Mouse (Mus musculus) ES-Bruce4 (cell line): ENCODE measurements around the gene Gapdh. TPM values are rescaled to one million over a fixed set of nuclear protein-coding genes. Genes with fewer than 3 reads are reported as not detected.

Experiments
- H3K27ac ChIP-seq: 2 replicates; pipeline ENCODE4 v1.5.1; 2012; ENCODE audit warnings: low read length, inconsistent platforms; ENCODE audit not compliant: insufficient read depth
- H3K27me3 ChIP-seq: 2 replicates; pipeline ENCODE4 v1.6.1; 2012; ENCODE audit warnings: mild to moderate bottlenecking, low read length, inconsistent platforms; ENCODE audit not compliant: control insufficient read depth, poor library complexity, insufficient read depth, severe bottlenecking
- H3K36me3 ChIP-seq: 2 replicates; pipeline ENCODE4 v1.6.1; 2012; ENCODE audit warnings: inconsistent platforms, mild to moderate bottlenecking, low read length, moderate library complexity; ENCODE audit not compliant: control insufficient read depth, poor library complexity, insufficient read depth, severe bottlenecking
- H3K4me1 ChIP-seq: one replicate; pipeline ENCODE4 v1.8.1; 2011; ENCODE audit warnings: low read length; ENCODE audit not compliant: control insufficient read depth, insufficient read depth
- H3K4me3 ChIP-seq: 2 replicates; pipeline ENCODE4 v1.5.1; 2011; ENCODE audit warnings: low read depth, mild to moderate bottlenecking, low read length
- H3K9ac ChIP-seq: 2 replicates; pipeline ENCODE4 v1.6.1; 2012; ENCODE audit warnings: low read depth, mild to moderate bottlenecking, inconsistent platforms; ENCODE audit not compliant: poor library complexity, severe bottlenecking
- H3K9me3 ChIP-seq: replicated peaks from 2 replicates; pipeline ENCODE4 v1.6.1; 2012; ENCODE audit warnings: mild to moderate bottlenecking, low read length, inconsistent platforms; ENCODE audit not compliant: control insufficient read depth, poor library complexity, insufficient read depth, severe bottlenecking
- CTCF ChIP-seq: IDR thresholded peaks from one replicate; pipeline ENCODE4 v1.8.1; 2011; ENCODE audit warnings: low read depth, low read length
- EP300 ChIP-seq: IDR thresholded peaks from 2 replicates; pipeline ENCODE4 v1.6.1; 2011; ENCODE audit warnings: low read depth, low read length; ENCODE audit not compliant: insufficient read depth
- POLR2A ChIP-seq: IDR thresholded peaks from one replicate; pipeline ENCODE4 v1.8.1; 2011; ENCODE audit warnings: low read length; ENCODE audit not compliant: insufficient read depth
- polyA plus RNA-seq: library from polyadenylated mRNA; stranded (reverse); fragments of >200 nt; gene quantifications from 2 replicates; pipeline ENCODE4 v1.2.4, GENCODE M21; 2011; ENCODE audit warnings: low read depth; ENCODE audit not compliant: missing spikeins, insufficient read depth, insufficient read length

Gapdh gene
- polyA plus RNA-seq, 1 experiment: 933 TPM

DNA sequence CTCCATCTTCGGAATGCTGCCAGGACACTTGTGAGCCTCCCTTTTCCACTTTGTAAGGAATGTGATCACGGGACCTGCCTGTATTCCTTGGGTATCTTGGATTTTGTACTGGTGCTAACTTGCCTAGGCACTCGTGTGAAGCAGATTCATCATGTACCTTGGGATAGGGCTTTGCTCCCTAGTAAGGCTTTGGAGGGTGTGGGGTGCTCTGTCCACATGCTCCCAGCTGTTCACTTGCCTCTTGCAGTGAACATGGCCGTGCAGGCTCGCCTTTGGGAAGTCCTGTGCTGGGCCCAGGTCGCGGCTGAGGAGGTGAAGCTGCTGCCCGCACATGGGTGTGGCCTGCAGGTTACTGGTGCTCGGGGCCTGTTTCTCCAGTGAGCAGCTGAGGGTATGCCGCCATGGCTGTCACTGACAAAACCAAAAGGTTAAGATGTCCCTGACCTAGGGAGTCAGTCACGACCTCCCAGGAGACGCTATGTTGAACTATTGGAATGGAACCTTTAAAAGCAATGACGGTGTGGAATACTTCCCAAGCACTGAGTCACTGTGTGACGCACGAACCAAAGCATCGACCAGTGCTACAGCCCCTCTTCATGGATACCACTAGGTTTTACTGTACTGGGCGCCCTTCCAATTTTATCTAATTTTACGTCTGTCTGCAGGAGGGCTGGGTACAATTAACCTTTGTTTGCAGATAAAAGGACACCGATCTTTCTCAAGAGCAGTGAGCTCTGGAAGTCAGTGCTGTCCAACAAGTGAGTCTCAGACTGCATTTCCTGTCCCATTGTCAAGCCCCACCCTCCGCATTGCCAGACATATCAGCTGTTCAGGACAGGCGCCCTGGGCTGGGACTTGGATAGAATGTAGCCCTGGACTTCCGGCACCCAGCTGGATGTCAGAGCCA is 5.2 kb downstream of the Gapdh start:
- Histone ChIP-seq H3K9me3 (no peaks in the 10 kb centered on the region), H3K36me3 (peaks cover 25% of the 10 kb centered on the region), H3K4me3 (no peak overlapping the region), H3K27ac (peak overlapping the region; percentile 89), H3K9ac (peak overlapping the region; percentile 5), H3K27me3 (no peaks in the 10 kb centered on the region), H3K4me1 (peaks cover 4% of the 10 kb centered on the region)
- no peak for TF ChIP-seq POLR2A
- peak; percentile 83 for TF ChIP-seq EP300

DNA sequence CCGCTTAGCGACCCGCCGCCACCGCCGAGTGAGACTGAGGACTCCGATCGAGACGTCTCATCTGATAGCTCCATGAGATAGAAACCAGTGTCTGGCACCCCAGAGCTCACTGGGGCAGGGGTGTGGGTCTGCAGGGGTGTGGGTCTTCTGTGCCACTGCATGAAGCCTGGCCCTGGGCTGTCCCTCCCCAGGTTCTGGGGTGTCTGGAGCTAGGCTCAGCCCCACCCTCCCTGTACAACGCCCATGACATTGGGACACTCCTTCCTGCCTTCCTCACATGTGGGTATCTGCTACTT is 5.8 kb downstream of the Gapdh start:
- TF ChIP-seq POLR2A (no peak), CTCF (no peak), EP300 (no peak)
- Histone ChIP-seq H3K27ac (peak overlapping the region; percentile 89), H3K27me3 (no peaks in the 10 kb centered on the region), H3K4me3 (no peak overlapping the region), H3K36me3 (peaks cover 25% of the 10 kb centered on the region), H3K9ac (peak overlapping the region; percentile 5), H3K4me1 (peaks cover 4% of the 10 kb centered on the region), H3K9me3 (no peaks in the 10 kb centered on the region)

DNA sequence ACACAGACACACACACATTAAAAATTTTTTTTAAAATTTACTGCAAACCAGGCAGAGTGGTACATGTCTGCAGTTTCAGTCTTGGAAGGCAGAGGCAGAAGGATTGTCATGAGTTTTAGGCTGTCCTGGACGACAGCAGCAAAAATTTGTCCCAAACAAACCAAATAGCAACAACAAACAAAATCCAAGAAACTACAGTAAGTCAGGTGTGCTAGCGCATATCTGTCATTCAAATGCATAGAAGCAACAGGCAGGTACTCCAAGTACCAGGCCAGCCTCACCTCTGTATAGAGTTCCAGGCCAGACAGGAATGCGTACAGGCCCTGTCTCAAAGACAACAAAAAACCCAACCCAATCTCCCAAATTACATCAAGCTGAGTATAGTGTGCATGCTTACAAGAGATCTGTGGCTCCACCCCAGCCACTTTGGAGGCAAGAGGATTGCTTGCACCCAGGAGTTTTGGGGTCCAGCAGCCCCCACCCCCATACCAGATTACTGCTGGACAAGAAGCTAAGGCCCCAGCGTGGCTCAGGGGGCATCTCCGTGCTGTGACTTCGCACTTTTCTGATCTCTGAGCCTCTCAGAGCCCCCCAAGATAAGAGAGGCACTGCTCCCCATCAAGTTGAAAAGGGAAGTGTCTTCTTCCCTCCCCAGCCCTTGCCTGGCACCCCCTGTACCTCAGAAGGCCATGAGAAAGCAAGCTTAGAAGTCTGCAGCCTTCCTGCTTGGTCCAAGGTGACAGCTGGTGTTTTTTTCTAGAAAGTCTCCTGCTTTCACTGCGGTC is 6.3 kb downstream of the Gapdh start:
- no peaks in the 10 kb centered on the region for H3K9me3 ChIP-seq
- peaks cover 24% of the 10 kb centered on the region for H3K36me3 ChIP-seq
- H3K9ac ChIP-seq: peak overlapping the region; percentile 5
- TF ChIP-seq EP300 (no peak), POLR2A (no peak), CTCF (no peak)
- peak overlapping the region; percentile 89 for H3K27ac ChIP-seq
- no peak overlapping the region for H3K4me3 ChIP-seq
- H3K27me3 ChIP-seq: no peaks in the 10 kb centered on the region
- H3K4me1 ChIP-seq: peaks cover 4% of the 10 kb centered on the region

DNA sequence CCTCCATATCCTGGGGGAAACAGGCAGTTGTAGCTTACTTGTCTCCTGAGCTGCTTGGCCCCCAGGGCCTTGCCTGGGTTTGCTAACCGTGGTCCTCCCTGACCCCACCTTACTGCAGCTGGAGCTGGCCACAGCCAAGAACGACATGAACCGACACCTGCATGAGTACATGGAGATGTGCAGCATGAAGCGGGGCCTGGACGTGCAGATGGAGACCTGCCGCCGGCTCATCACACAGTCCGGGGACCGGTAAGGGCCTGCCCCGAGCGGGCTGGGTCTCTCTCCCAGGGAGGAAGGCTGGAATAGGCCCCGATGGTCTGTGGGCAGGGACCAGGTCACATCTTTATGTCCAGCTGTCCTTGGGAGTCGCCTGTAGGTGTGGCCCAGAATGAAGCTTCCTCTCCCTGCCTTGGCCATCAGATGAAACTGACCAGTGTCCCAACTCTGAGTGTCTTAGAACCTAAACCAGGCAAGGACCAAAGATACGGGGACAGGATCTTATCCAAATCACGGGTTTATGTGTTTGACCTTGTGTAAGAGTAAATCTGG is 7.2 kb downstream of the Gapdh start:
- Histone ChIP-seq H3K9me3 (no peaks in the 10 kb centered on the region), H3K36me3 (peaks cover 14% of the 10 kb centered on the region), H3K27me3 (no peaks in the 10 kb centered on the region), H3K27ac (peak overlapping the region; percentile 89), H3K4me1 (peaks cover 4% of the 10 kb centered on the region), H3K9ac (no peak overlapping the region), H3K4me3 (no peak overlapping the region)
- TF ChIP-seq EP300 (0 out of 2 replicates have a peak, but pooled peaks have one; percentile 32), POLR2A (no peak)

DNA sequence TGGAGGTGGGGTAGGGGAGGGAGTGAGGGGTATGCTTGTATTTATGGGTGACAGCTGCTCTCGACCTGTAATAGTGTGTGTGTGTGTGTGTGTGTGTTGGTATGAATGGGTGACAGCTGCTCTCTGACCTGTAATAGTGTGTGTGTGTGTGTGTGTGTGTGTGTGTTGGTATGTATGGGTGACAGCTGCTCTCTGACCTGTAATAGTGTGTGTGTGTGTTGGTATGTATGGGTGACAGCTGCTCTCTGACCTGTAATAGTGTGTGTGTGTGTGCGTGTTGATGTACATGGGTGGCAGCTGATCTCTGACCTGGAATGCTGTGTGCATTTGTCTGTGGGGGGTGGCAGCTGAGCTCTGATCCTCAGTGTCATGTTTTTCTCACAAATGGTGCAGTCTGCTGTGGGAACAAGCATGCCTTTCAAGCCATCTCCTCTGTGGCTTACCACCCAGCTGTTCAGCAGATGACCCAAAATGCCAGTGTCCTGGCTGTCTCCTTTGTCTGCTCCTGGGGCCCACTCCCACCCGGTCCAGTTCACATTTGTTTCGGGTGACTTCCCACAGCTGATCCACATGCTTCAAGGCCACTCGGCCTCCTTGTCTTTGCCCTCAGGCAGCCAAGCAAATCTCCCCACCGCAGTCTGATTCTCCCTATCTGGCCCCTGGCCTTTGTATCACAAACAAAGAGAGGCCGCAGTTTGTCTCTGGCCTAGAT is 9.2 kb downstream of the Gapdh start:
- TF ChIP-seq EP300 (no peak), CTCF (no peak), POLR2A (no peak)
- Histone ChIP-seq H3K4me3 (no peak overlapping the region), H3K9ac (no peak overlapping the region), H3K27ac (no peak overlapping the region), H3K9me3 (no peaks in the 10 kb centered on the region), H3K36me3 (no peaks in the 10 kb centered on the region; the same call in 1 of the 2 replicates), H3K27me3 (no peaks in the 10 kb centered on the region), H3K4me1 (peaks cover 4% of the 10 kb centered on the region)
